In genomic region chr2:131416482-131416881, GRCm38 (mm10) we compare ENCODE assay signal across 8 mouse cellular contexts.
DNase-seq lines count a peak whose midpoint lies in the region; ATAC-seq and TF ChIP-seq lines count a peak whose summit lies in the region.

No protein-coding gene starts in this region.

- H3K27me3 ChIP-seq in liver, adult 2 months (ENCODE audit: control insufficient read depth, insufficient read depth, low read length): no peaks in the 10 kb centered on the region
- H3K27me3 ChIP-seq in liver, embryonic 11.5 days (replicated peaks; ENCODE audit: control insufficient read depth, insufficient read depth, low read length): no peaks in the 10 kb centered on the region
- no peaks in the 10 kb centered on the region for H3K27me3 ChIP-seq in stomach, embryonic 14.5 days (ENCODE audit: control insufficient read depth, insufficient read depth, low read length)

- no peak overlapping the region for H3K9ac ChIP-seq in liver, adult 2 months (ENCODE audit: low read depth, low read length)
- no peak overlapping the region for H3K9ac ChIP-seq in liver, embryonic 11.5 days (ENCODE audit: low read depth, low read length)
- H3K9ac ChIP-seq in stomach, embryonic 14.5 days (replicated peaks; ENCODE audit: low read depth, low read length): no peak overlapping the region

- H3K4me3 ChIP-seq in liver, adult 2 months (ENCODE audit: insufficient read depth, low read depth, low read length): no peak overlapping the region
- H3K4me3 ChIP-seq in liver, embryonic 11.5 days (ENCODE audit: low read depth, low read length): no peak overlapping the region
- no peak overlapping the region for H3K4me3 ChIP-seq in bone marrow, adult 2 months (replicated peaks; ENCODE audit: control insufficient read depth, low read depth, low read length)
- H3K4me3 ChIP-seq in embryonic fibroblast, embryonic 13.5 days (ENCODE audit: insufficient read depth, low read length): no peak overlapping the region
- no peak overlapping the region for H3K4me3 ChIP-seq in stomach, embryonic 14.5 days (ENCODE audit: low read depth, low read length)

- H3K27ac ChIP-seq in liver, adult 2 months (replicated peaks; ENCODE audit: insufficient read depth, low read depth, low read length): no peak overlapping the region
- H3K27ac ChIP-seq in liver, embryonic 11.5 days (ENCODE audit: low read depth, low read length): no peak overlapping the region
- no peak overlapping the region for H3K27ac ChIP-seq in bone marrow, adult 2 months (ENCODE audit: control insufficient read depth, insufficient read depth, low read depth, low read length, poor library complexity)
- no peak overlapping the region for H3K27ac ChIP-seq in embryonic fibroblast, embryonic 13.5 days (ENCODE audit: insufficient read depth, low read length)
- no peak overlapping the region for H3K27ac ChIP-seq in stomach, embryonic 14.5 days (ENCODE audit: low read length)

- no peaks in the 10 kb centered on the region for H3K36me3 ChIP-seq in liver, adult 2 months (ENCODE audit: control insufficient read depth, insufficient read depth, low read length)
- H3K36me3 ChIP-seq in liver, embryonic 11.5 days (ENCODE audit: control insufficient read depth, insufficient read depth, low read length): no peaks in the 10 kb centered on the region
- H3K36me3 ChIP-seq in stomach, embryonic 14.5 days (ENCODE audit: control insufficient read depth, insufficient read depth, low read length): no peaks in the 10 kb centered on the region

- TF ChIP-seq POLR2A in liver, adult 2 months (IDR thresholded peaks at IDR 0.05; ENCODE audit: extremely low read depth, insufficient read depth, low read length): no peak
- no peak for TF ChIP-seq POLR2A in bone marrow, adult 2 months (IDR thresholded peaks at IDR 0.05; ENCODE audit: borderline replicate concordance, control insufficient read depth, low read depth, low read length)
- no peak for TF ChIP-seq POLR2A in embryonic fibroblast, embryonic 13.5 days (IDR thresholded peaks at IDR 0.05; ENCODE audit: low read depth, low read length)

- H3K9me3 ChIP-seq in liver, embryonic 11.5 days (ENCODE audit: control insufficient read depth, low read length): no peaks in the 10 kb centered on the region
- H3K9me3 ChIP-seq in stomach, embryonic 14.5 days (ENCODE audit: control insufficient read depth, low read depth, low read length): no peaks in the 10 kb centered on the region

- peak; percentile 94 for TF ChIP-seq CTCF in liver, adult 2 months (IDR thresholded peaks at IDR 0.05; ENCODE audit: low read depth, low read length)
- peak; percentile 75 for TF ChIP-seq CTCF in bone marrow, adult 2 months (IDR thresholded peaks at IDR 0.05; ENCODE audit: control insufficient read depth, insufficient read depth, low read length)
- peak; percentile 88 for TF ChIP-seq CTCF in embryonic fibroblast, embryonic 13.5 days (IDR thresholded peaks at IDR 0.05; ENCODE audit: borderline replicate concordance, insufficient read depth, low read length)

- intact Hi-C loops in heart, postnatal 10 days (cut with DNase I): loop anchor here (1.0 to 10.0 kb wide), 6 partner anchors 58 to 452 kb away; partner anchors contain the start of genes Cdc25b, Pank2 and Spef1

- 24% methylated on average over 6 of the region's 6 CpGs for WGBS in liver, adult 2 months
- WGBS in liver, embryonic 11.5 days: 36% methylated on average over 6 of the region's 6 CpGs
- WGBS in bone marrow, adult 2 months: 12% methylated on average over 6 of the region's 6 CpGs
- WGBS in stomach, embryonic 14.5 days: 34% methylated on average over 6 of the region's 6 CpGs

- no peaks in the 10 kb centered on the region for H3K79me2 ChIP-seq in liver, adult 2 months (ENCODE audit: control insufficient read depth, insufficient read depth, low read length)

- no peak for ATAC-seq in liver, embryonic 11.5 days (replicated peaks; ENCODE audit: low FRiP score)
- peak; percentile 64; the same call in 1 of the 2 replicates for ATAC-seq in stomach, embryonic 14.5 days (ENCODE audit: insufficient number of reproducible peaks, insufficient read depth, low FRiP score, low read depth)

- peak; percentile 41 for DNase-seq in liver, adult 2 months (ENCODE audit: extremely low read depth, low read depth, low spot score)
- DNase-seq in liver, embryonic 11.5 days (ENCODE audit: low spot score): no peak
- peak; percentile 68 to 79 for DNase-seq in heart, postnatal 10 days
- DNase-seq in layer of hippocampus, adult 9-10 months (ENCODE audit: low spot score): peak; percentile 30
- peak; percentile 42 for DNase-seq in lung, postnatal 25 days (ENCODE audit: low spot score)

- no peak overlapping the region for H3K4me2 ChIP-seq in liver, embryonic 11.5 days
- no peak overlapping the region for H3K4me2 ChIP-seq in stomach, embryonic 14.5 days (replicated peaks; ENCODE audit: low read depth, low read length)

- no peaks in the 10 kb centered on the region for H3K4me1 ChIP-seq in liver, adult 2 months (ENCODE audit: control insufficient read depth, insufficient read depth, low read length)
- H3K4me1 ChIP-seq in liver, embryonic 11.5 days (replicated peaks; ENCODE audit: control insufficient read depth, insufficient read depth, low read length): no peaks in the 10 kb centered on the region; the same call in 1 of the 2 replicates
- H3K4me1 ChIP-seq in bone marrow, adult 2 months (ENCODE audit: control insufficient read depth, insufficient read depth, low read length): no peaks in the 10 kb centered on the region
- H3K4me1 ChIP-seq in embryonic fibroblast, embryonic 13.5 days (ENCODE audit: control insufficient read depth, insufficient read depth, low read length): no peaks in the 10 kb centered on the region
- no peaks in the 10 kb centered on the region for H3K4me1 ChIP-seq in stomach, embryonic 14.5 days (ENCODE audit: control insufficient read depth, insufficient read depth, low read length)
